Mouse (Mus musculus) liver, embryonic 12.5 days (tissue): ENCODE results near the gene Ceacam20. TPM values are rescaled to one million over a fixed set of nuclear protein-coding genes. Genes with fewer than 3 reads are reported as not detected.
A peak's percentile ranks its signal among the peaks of the same experiment; 100 is the strongest.

ENCODE experiments used
- ATAC-seq: fragments of 200-750 bp; cut with Nextera tagmentation; 2 replicates; pipeline ENCODE4 v1.8.0; 2017; ENCODE audit warnings: moderate number of reproducible peaks, mild to moderate bottlenecking, moderate library complexity
- H3K27ac ChIP-seq: fragments of 300-500 bp; sonication (generic); 2 replicates; pipeline ENCODE4 v1.5.1; 2016; ENCODE audit warnings: mild to moderate bottlenecking
- H3K27me3 ChIP-seq: fragments of 300-500 bp; sonication (generic); replicated peaks from 2 replicates; pipeline ENCODE4 v1.6.1; 2016; ENCODE audit warnings: mild to moderate bottlenecking, moderate library complexity
- H3K36me3 ChIP-seq: fragments of 300-500 bp; sonication (generic); 2 replicates; pipeline ENCODE4 v1.6.1; 2016; ENCODE audit warnings: mild to moderate bottlenecking, moderate library complexity
- H3K4me1 ChIP-seq: fragments of 300-500 bp; sonication (generic); 2 replicates; pipeline ENCODE4 v1.6.1; 2016
- H3K4me2 ChIP-seq: fragments of 300-500 bp; sonication (generic); 2 replicates; pipeline ENCODE4 v1.6.1; 2016; ENCODE audit warnings: mild to moderate bottlenecking, moderate library complexity
- H3K4me3 ChIP-seq: fragments of 300-500 bp; sonication (generic); 2 replicates; pipeline ENCODE4 v1.5.1; 2016; ENCODE audit warnings: mild to moderate bottlenecking, moderate library complexity
- H3K9ac ChIP-seq: fragments of 300-500 bp; sonication (generic); 2 replicates; pipeline ENCODE4 v1.6.1; 2016; ENCODE audit warnings: mild to moderate bottlenecking, moderate library complexity
- H3K9me3 ChIP-seq: fragments of 300-500 bp; sonication (generic); replicated peaks from 2 replicates; pipeline ENCODE4 v1.6.1; 2016; ENCODE audit warnings: mild to moderate bottlenecking, moderate library complexity
- WGBS: fragments of 180-500 bp; shearing (Covaris S2); methylation state at CpG from one replicate; pipeline ENCODE4 v1.1.7; 2016; ENCODE audit not compliant: insufficient replicate concordance; 5-methylcytosine and 5-hydroxymethylcytosine counted together
- polyA plus RNA-seq: library from polyadenylated mRNA; unstranded; fragments of >200 nt; fragmentation: Nextera tagmentation; extraction: Ambion mirVana; gene quantifications from 2 replicates; pipeline ENCODE4 v1.2.1, GENCODE M21; 2016

Gene Ceacam20
- polyA plus RNA-seq, 1 experiment from 2014 or later = not detected

- 11% methylated on average over 21 of the region's 21 CpGs for WGBS
- H3K27ac ChIP-seq = no peak overlapping the region
These were observed 32.1 kb upstream of the Ceacam20 start for GRCm38 (mm10) chr7:19932877-19933809.

GRCm38 (mm10) chr7:19935171-19935751 lies 30.0 kb upstream of the Ceacam20 start:
- H3K4me3 ChIP-seq = peak overlapping the region; percentile 25
- peaks cover 13% of the 10 kb centered on the region for H3K27me3 ChIP-seq
- peak overlapping the region; percentile 58 for H3K4me2 ChIP-seq
- 25% methylated on average over 20 of the region's 20 CpGs for WGBS
- peaks cover 29% of the 10 kb centered on the region for H3K4me1 ChIP-seq
- H3K27ac ChIP-seq = peak overlapping the region; percentile 48; the same call in 1 of the 2 replicates
- peak; percentile 48; the same call in 1 of the 2 replicates for ATAC-seq
- 0 out of 2 replicates have a peak overlapping the region, but pooled peaks have one; percentile 4 for H3K9ac ChIP-seq
- H3K36me3 ChIP-seq = no peaks in the 10 kb centered on the region
- H3K9me3 ChIP-seq = no peaks in the 10 kb centered on the region

More at GRCm38 (mm10) chr7:19932877-19933809, 32.1 kb upstream of the Ceacam20 start:
- peaks cover 21% of the 10 kb centered on the region for H3K4me1 ChIP-seq
- H3K36me3 ChIP-seq = no peaks in the 10 kb centered on the region
- peaks cover 13% of the 10 kb centered on the region for H3K27me3 ChIP-seq
- peak; percentile 63; the same call in 1 of the 2 replicates for ATAC-seq
- H3K4me2 ChIP-seq = peak overlapping the region; percentile 59
- H3K4me3 ChIP-seq = peak overlapping the region; percentile 27
- no peaks in the 10 kb centered on the region for H3K9me3 ChIP-seq
- H3K9ac ChIP-seq = no peak overlapping the region

DNA sequence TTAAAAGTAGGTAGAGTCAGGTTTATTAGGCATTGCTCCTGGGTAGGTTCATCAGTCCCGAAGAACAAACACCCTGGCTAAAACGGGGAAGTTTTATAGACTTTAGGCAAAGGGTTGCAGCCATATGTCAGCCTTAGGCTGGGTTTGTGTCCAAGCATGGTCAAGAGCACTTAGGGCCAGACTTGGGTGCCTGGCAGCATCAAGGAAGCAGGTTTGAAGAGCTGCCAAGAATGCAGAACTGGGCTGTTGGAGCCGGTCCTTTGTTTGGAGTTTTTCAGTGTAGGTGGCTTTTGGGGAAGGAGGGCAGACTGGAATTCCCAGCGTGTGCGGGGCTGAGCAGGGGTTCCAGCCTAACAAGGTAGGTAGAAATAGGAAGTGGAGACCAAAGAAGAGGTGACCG lies 29.3 kb upstream of the Ceacam20 start:
- ATAC-seq = no peak
- peaks cover 13% of the 10 kb centered on the region for H3K27me3 ChIP-seq
- no peaks in the 10 kb centered on the region for H3K9me3 ChIP-seq
- no peaks in the 10 kb centered on the region for H3K36me3 ChIP-seq
- H3K4me2 ChIP-seq = peak overlapping the region; percentile 58
- H3K27ac ChIP-seq = peak overlapping the region; percentile 48; the same call in 1 of the 2 replicates
- H3K4me3 ChIP-seq = no peak overlapping the region
- 53% methylated on average over 6 of the region's 6 CpGs for WGBS
- H3K4me1 ChIP-seq = peaks cover 33% of the 10 kb centered on the region
- H3K9ac ChIP-seq = no peak overlapping the region

- H3K4me1 ChIP-seq = peaks cover 30% of the 10 kb centered on the region
- H3K36me3 ChIP-seq = no peaks in the 10 kb centered on the region
- H3K27me3 ChIP-seq = peaks cover 3% of the 10 kb centered on the region
- 69% methylated on average over 11 of the region's 11 CpGs for whole genome bisulfite sequencing
- no peak for ATAC-seq
- H3K9me3 ChIP-seq = no peaks in the 10 kb centered on the region
- no peak overlapping the region for H3K4me2 ChIP-seq
- H3K9ac ChIP-seq = no peak overlapping the region
- H3K27ac ChIP-seq = no peak overlapping the region
- no peak overlapping the region for H3K4me3 ChIP-seq
These were observed 27.9 kb upstream of the Ceacam20 start for GRCm38 (mm10) chr7:19937229-19937821.

DNA sequence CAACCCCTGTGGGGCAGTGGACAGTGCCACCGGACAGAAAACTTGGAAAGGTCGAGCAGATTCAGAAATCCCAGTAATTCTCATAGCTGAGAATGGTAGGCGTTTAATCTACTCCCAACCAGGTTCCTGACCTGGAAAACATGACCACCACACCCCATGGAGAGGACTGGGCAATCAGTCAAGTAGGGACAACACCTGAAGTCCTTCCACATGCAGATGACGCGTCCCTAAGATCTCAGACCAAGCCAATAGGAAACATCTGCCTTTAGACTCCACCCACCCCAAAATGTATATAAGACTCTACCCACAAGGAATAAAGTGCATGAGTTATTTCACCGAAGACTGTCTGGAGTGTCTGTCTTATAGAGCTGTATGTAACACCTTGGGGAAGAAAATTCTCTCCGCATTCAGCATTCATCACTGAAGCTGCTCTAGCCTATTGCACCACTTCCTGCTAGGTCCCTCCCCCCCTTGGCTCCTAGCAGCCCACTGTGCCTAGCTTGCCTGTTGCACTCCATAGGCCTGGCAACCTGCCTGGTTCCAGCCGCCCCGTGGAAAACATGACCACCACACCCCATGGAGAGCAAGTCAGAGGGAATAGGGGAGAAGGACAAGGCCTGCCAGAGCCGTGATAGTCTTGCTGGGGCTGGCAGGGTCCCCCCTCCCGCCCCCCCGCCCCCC lies 25.5 kb upstream of the Ceacam20 start:
- H3K9me3 ChIP-seq = no peaks in the 10 kb centered on the region
- 0 out of 2 replicates have a peak, but pooled peaks have one; percentile 8 for ATAC-seq
- no peak overlapping the region for H3K9ac ChIP-seq
- no peak overlapping the region for H3K4me3 ChIP-seq
- H3K36me3 ChIP-seq = no peaks in the 10 kb centered on the region
- H3K27ac ChIP-seq = peak overlapping the region; percentile 30; the same call in 1 of the 2 replicates
- WGBS = 40% methylated on average over 10 of the region's 12 CpGs
- peak overlapping the region; percentile 43 for H3K4me2 ChIP-seq
- H3K4me1 ChIP-seq = peaks cover 25% of the 10 kb centered on the region
- no peaks in the 10 kb centered on the region for H3K27me3 ChIP-seq

GRCm38 (mm10) chr7:19940256-19940655 lies 25.0 kb upstream of the Ceacam20 start:
- H3K9me3 ChIP-seq = no peaks in the 10 kb centered on the region
- H3K4me1 ChIP-seq = peaks cover 20% of the 10 kb centered on the region
- H3K4me3 ChIP-seq = no peak overlapping the region
- ATAC-seq = no peak
- H3K27me3 ChIP-seq = no peaks in the 10 kb centered on the region
- no peak overlapping the region for H3K9ac ChIP-seq
- peak overlapping the region; percentile 56 for H3K27ac ChIP-seq
- H3K36me3 ChIP-seq = no peaks in the 10 kb centered on the region
- 24% methylated on average over 5 of the region's 6 CpGs for WGBS
- H3K4me2 ChIP-seq = peak overlapping the region; percentile 43

DNA sequence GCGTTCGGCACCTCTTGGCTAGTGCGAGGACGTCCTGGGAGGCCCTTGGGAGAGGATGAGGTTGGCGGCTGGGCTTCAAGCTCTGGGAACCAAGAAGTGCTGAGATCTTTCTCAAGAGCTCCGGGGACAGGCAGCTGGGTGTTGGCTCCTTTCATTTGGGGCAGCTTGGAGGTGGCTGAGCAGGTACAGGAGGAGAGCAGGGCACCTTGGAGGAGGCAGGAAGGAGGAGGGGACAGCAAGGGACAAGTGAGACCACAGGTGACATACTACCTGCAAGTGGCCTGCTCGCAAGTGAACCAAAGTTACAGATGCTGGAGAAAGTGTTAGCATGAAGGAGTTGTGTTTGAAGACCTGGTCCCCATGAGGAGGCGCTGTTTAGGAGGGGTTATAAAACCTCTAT lies 20.5 kb upstream of the Ceacam20 start:
- Histone ChIP-seq H3K4me3 (no peak overlapping the region), H3K4me2 (no peak overlapping the region), H3K9ac (no peak overlapping the region), H3K4me1 (peaks cover 9% of the 10 kb centered on the region), H3K36me3 (no peaks in the 10 kb centered on the region), H3K9me3 (no peaks in the 10 kb centered on the region), H3K27ac (no peak overlapping the region), H3K27me3 (no peaks in the 10 kb centered on the region)
- no peak for ATAC-seq
- 80% methylated on average over 8 of the region's 8 CpGs for WGBS

GRCm38 (mm10) chr7:19945201-19945600 lies 20.0 kb upstream of the Ceacam20 start:
- H3K27ac ChIP-seq = no peak overlapping the region
- no peaks in the 10 kb centered on the region for H3K36me3 ChIP-seq
- H3K9ac ChIP-seq = no peak overlapping the region
- H3K9me3 ChIP-seq = no peaks in the 10 kb centered on the region
- no peaks in the 10 kb centered on the region for H3K27me3 ChIP-seq
- ATAC-seq = no peak
- no peak overlapping the region for H3K4me2 ChIP-seq
- H3K4me3 ChIP-seq = no peak overlapping the region
- WGBS = 73% methylated on average over 5 of the region's 5 CpGs
- H3K4me1 ChIP-seq = peaks cover 7% of the 10 kb centered on the region

GRCm38 (mm10) chr7:19945821-19946515 lies 19.2 kb upstream of the Ceacam20 start:
- Histone ChIP-seq H3K27me3 (no peaks in the 10 kb centered on the region), H3K27ac (no peak overlapping the region), H3K36me3 (no peaks in the 10 kb centered on the region), H3K9ac (no peak overlapping the region), H3K9me3 (no peaks in the 10 kb centered on the region), H3K4me3 (no peak overlapping the region), H3K4me1 (peaks cover 10% of the 10 kb centered on the region; the same call in 1 of the 2 replicates), H3K4me2 (no peak overlapping the region)
- 76% methylated on average over 13 of the region's 13 CpGs for WGBS
- ATAC-seq = no peak

GRCm38 (mm10) chr7:19948956-19949355 lies 16.3 kb upstream of the Ceacam20 start:
- ATAC-seq = no peak
- no peak overlapping the region for H3K4me2 ChIP-seq
- no peak overlapping the region for H3K9ac ChIP-seq
- peaks cover 10% of the 10 kb centered on the region; the same call in 1 of the 2 replicates for H3K4me1 ChIP-seq
- no peak overlapping the region for H3K27ac ChIP-seq
- H3K36me3 ChIP-seq = no peaks in the 10 kb centered on the region
- no peaks in the 10 kb centered on the region for H3K27me3 ChIP-seq
- no peaks in the 10 kb centered on the region for H3K9me3 ChIP-seq
- 67% methylated on average over 12 of the region's 12 CpGs for WGBS
- no peak overlapping the region for H3K4me3 ChIP-seq

DNA sequence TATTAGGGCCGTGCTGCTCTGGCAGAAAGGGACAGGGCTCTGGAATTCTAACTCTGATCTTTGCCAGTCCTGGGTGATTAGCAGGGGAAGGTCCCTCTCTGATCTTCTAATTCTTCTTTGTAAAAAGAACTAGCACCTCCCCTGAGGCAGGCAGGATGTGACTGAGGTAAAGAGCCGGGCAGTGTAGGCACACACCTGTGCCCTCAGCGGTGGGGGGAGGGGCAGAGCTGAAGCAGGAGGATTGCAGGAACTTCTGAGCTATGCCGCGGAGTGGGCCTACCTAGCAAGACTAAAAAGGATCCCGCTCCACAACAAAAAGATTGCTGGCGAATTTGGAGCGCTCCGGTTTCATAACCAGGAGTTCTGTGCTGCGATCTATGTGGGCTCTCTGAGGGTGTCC lies 15.2 kb upstream of the Ceacam20 start:
- Histone ChIP-seq H3K36me3 (no peaks in the 10 kb centered on the region), H3K4me2 (no peak overlapping the region), H3K9ac (no peak overlapping the region), H3K27me3 (no peaks in the 10 kb centered on the region), H3K4me1 (peaks cover 10% of the 10 kb centered on the region; the same call in 1 of the 2 replicates), H3K4me3 (no peak overlapping the region), H3K9me3 (no peaks in the 10 kb centered on the region), H3K27ac (no peak overlapping the region)
- 62% methylated on average over 10 of the region's 10 CpGs for WGBS
- no peak for ATAC-seq
